In the genomic region with DNA sequence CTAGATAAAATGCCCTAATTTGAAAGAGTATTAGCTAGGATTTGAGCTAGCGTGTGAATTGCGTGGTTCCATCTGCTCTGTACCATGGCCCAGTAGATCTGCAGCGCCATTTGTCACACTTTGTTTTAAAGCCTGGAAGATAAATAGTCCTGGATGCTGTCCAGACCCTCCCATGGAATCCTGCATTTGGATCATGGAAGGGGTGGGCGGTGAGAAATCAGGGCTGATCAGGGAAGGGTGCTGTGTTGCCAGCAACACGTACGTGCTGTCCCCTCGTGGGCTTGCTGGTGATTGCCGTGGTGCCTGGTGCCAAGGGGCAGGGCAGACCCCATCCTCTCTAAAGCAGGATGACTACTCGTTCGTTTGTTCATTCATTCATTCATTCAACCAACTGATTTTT, we compare ENCODE assay signal across 8 mouse cellular contexts. TPM values are rescaled to one million over a fixed set of nuclear protein-coding genes. Genes with fewer than 3 reads are reported as not detected.
DNase-seq lines count a peak whose midpoint lies in the region; ATAC-seq and TF ChIP-seq lines count a peak whose summit lies in the region.

No protein-coding gene starts in this region.

- TF ChIP-seq POLR2A in embryonic fibroblast, embryonic 13.5 days (IDR thresholded peaks at IDR 0.05; ENCODE audit: low read depth, low read length) = no peak
- no peak for TF ChIP-seq POLR2A in limb, embryonic 14.5 days (IDR thresholded peaks at IDR 0.05; ENCODE audit: borderline replicate concordance, extremely low read depth, insufficient read depth, insufficient read length)

- no peaks in the 10 kb centered on the region; the same call in 1 of the 2 replicates for H3K4me1 ChIP-seq in hindbrain, embryonic 11.5 days (replicated peaks; ENCODE audit: control insufficient read depth, insufficient read depth, low read length)
- peaks cover 72% of the 10 kb centered on the region for H3K4me1 ChIP-seq in hindbrain, embryonic 10.5 days (replicated peaks)
- peaks cover 16% of the 10 kb centered on the region; the same call in 1 of the 2 replicates for H3K4me1 ChIP-seq in embryonic fibroblast, embryonic 13.5 days (ENCODE audit: control insufficient read depth, insufficient read depth, low read length)
- H3K4me1 ChIP-seq in intestine, embryonic 14.5 days (replicated peaks; ENCODE audit: control insufficient read depth, insufficient read depth, low read length) = peaks cover 66% of the 10 kb centered on the region
- peaks cover 77% of the 10 kb centered on the region for H3K4me1 ChIP-seq in limb, embryonic 14.5 days (ENCODE audit: control insufficient read depth, insufficient read depth, low read length)
- peaks cover 20% of the 10 kb centered on the region for H3K4me1 ChIP-seq in stomach, postnatal 0 days (replicated peaks; ENCODE audit: control insufficient read depth, insufficient read depth)

- H3K36me3 ChIP-seq in hindbrain, embryonic 11.5 days (ENCODE audit: control insufficient read depth, insufficient read depth, low read length) = no peaks in the 10 kb centered on the region
- no peaks in the 10 kb centered on the region for H3K36me3 ChIP-seq in hindbrain, embryonic 10.5 days
- H3K36me3 ChIP-seq in intestine, embryonic 14.5 days (ENCODE audit: control insufficient read depth, insufficient read depth, low read length) = no peaks in the 10 kb centered on the region
- no peaks in the 10 kb centered on the region for H3K36me3 ChIP-seq in limb, embryonic 14.5 days (ENCODE audit: control insufficient read depth, insufficient read depth, low read length)
- H3K36me3 ChIP-seq in stomach, postnatal 0 days (ENCODE audit: control insufficient read depth, insufficient read depth, low read length) = no peaks in the 10 kb centered on the region; the same call in 1 of the 2 replicates

- WGBS in hindbrain, embryonic 11.5 days = 84% methylated on average over 10 of the region's 10 CpGs
- 89% methylated on average over 10 of the region's 10 CpGs for WGBS in hindbrain, embryonic 10.5 days
- WGBS in intestine, embryonic 14.5 days = 27% methylated on average over 10 of the region's 10 CpGs
- 63% methylated on average over 10 of the region's 10 CpGs for WGBS in limb, embryonic 14.5 days
- 41% methylated on average over 10 of the region's 10 CpGs for WGBS in stomach, postnatal 0 days

- peak; percentile 26; the same call in 1 of the 2 replicates for TF ChIP-seq CTCF in embryonic fibroblast, embryonic 13.5 days (IDR thresholded peaks at IDR 0.05; ENCODE audit: borderline replicate concordance, insufficient read depth, low read length)
- TF ChIP-seq CTCF in stomach, postnatal 0 days (IDR thresholded peaks at IDR 0.05; ENCODE audit: low read depth) = peak; percentile 68

- H3K27me3 ChIP-seq in hindbrain, embryonic 11.5 days (ENCODE audit: control insufficient read depth, insufficient read depth, low read length) = no peaks in the 10 kb centered on the region
- no peaks in the 10 kb centered on the region for H3K27me3 ChIP-seq in hindbrain, embryonic 10.5 days (ENCODE audit: insufficient read depth, poor library complexity, severe bottlenecking)
- H3K27me3 ChIP-seq in intestine, embryonic 14.5 days (replicated peaks; ENCODE audit: control insufficient read depth, insufficient read depth, low read length) = no peaks in the 10 kb centered on the region
- H3K27me3 ChIP-seq in limb, embryonic 14.5 days (ENCODE audit: control insufficient read depth, insufficient read depth, low read length) = no peaks in the 10 kb centered on the region
- no peaks in the 10 kb centered on the region for H3K27me3 ChIP-seq in stomach, postnatal 0 days (ENCODE audit: control insufficient read depth, insufficient read depth, low read length)

- TF ChIP-seq EP300 in stomach, postnatal 0 days (optimal IDR thresholded peaks at IDR 0.05) = no peak

- no peak overlapping the region for H3K9ac ChIP-seq in hindbrain, embryonic 11.5 days (ENCODE audit: low read depth, low read length)
- no peak overlapping the region for H3K9ac ChIP-seq in intestine, embryonic 14.5 days (ENCODE audit: low read length)
- H3K9ac ChIP-seq in limb, embryonic 14.5 days (ENCODE audit: low read depth, low read length, severe bottlenecking) = no peak overlapping the region
- no peak overlapping the region for H3K9ac ChIP-seq in stomach, postnatal 0 days (ENCODE audit: low read length)

- no peak for DNase-seq in hindbrain, embryonic 11.5 days (ENCODE audit: low spot score)
- DNase-seq in hindbrain, embryonic 10.5 days (ENCODE audit: low spot score) = no peak
- DNase-seq in intestine, embryonic 14.5 days (ENCODE audit: low spot score) = no peak
- DNase-seq in limb, embryonic 14.5 days (ENCODE audit: low spot score) = peak; percentile 67
- DNase-seq in stomach, postnatal 0 days (ENCODE audit: low spot score) = no peak

- no peak for ATAC-seq in hindbrain, embryonic 11.5 days (ENCODE audit: low FRiP score)
- ATAC-seq in intestine, embryonic 14.5 days (replicated peaks; ENCODE audit: low FRiP score, low TSS enrichment, low read depth) = no peak
- no peak for ATAC-seq in limb, embryonic 14.5 days (ENCODE audit: low FRiP score, low read depth)
- peak; percentile 34; the same call in 1 of the 2 replicates for ATAC-seq in stomach, postnatal 0 days (ENCODE audit: low FRiP score, low TSS enrichment)
- ATAC-seq in CD4-positive, CD25-positive, alpha-beta regulatory T cell, adult 4 months = no peak
- no peak for ATAC-seq in inflammation-experienced regulatory T-cells, adult 6 months

- H3K4me3 ChIP-seq in hindbrain, embryonic 11.5 days (ENCODE audit: low read depth, low read length) = no peak overlapping the region
- no peak overlapping the region for H3K4me3 ChIP-seq in hindbrain, embryonic 10.5 days
- no peak overlapping the region for H3K4me3 ChIP-seq in embryonic fibroblast, embryonic 13.5 days (ENCODE audit: insufficient read depth, low read length)
- no peak overlapping the region for H3K4me3 ChIP-seq in intestine, embryonic 14.5 days (ENCODE audit: low read depth, low read length)
- H3K4me3 ChIP-seq in limb, embryonic 14.5 days (replicated peaks; ENCODE audit: low read length) = no peak overlapping the region
- H3K4me3 ChIP-seq in stomach, postnatal 0 days (ENCODE audit: low read depth, low read length) = no peak overlapping the region

- no peak overlapping the region for H3K4me2 ChIP-seq in hindbrain, embryonic 11.5 days (replicated peaks; ENCODE audit: low read depth, low read length)
- H3K4me2 ChIP-seq in intestine, embryonic 14.5 days (ENCODE audit: low read length) = peak overlapping the region; percentile 20; the same call in 1 of the 2 replicates
- H3K4me2 ChIP-seq in limb, embryonic 14.5 days (replicated peaks; ENCODE audit: low read depth, low read length, severe bottlenecking) = no peak overlapping the region
- H3K4me2 ChIP-seq in stomach, postnatal 0 days (replicated peaks; ENCODE audit: low read depth) = 0 out of 2 replicates have a peak overlapping the region, but pooled peaks have one; percentile 14

- H3K27ac ChIP-seq in hindbrain, embryonic 11.5 days (ENCODE audit: low read depth, low read length) = 0 out of 2 replicates have a peak overlapping the region, but pooled peaks have one; percentile 24
- H3K27ac ChIP-seq in hindbrain, embryonic 10.5 days = no peak overlapping the region
- H3K27ac ChIP-seq in embryonic fibroblast, embryonic 13.5 days (ENCODE audit: insufficient read depth, low read length) = no peak overlapping the region
- H3K27ac ChIP-seq in intestine, embryonic 14.5 days (ENCODE audit: low read depth) = 0 out of 2 replicates have a peak overlapping the region, but pooled peaks have one; percentile 1
- no peak overlapping the region for H3K27ac ChIP-seq in limb, embryonic 14.5 days (replicated peaks; ENCODE audit: low read depth, low read length)
- H3K27ac ChIP-seq in stomach, postnatal 0 days (replicated peaks) = no peak overlapping the region

- no peaks in the 10 kb centered on the region for H3K9me3 ChIP-seq in hindbrain, embryonic 11.5 days (ENCODE audit: control insufficient read depth, low read length)
- no peaks in the 10 kb centered on the region for H3K9me3 ChIP-seq in hindbrain, embryonic 10.5 days
- no peaks in the 10 kb centered on the region for H3K9me3 ChIP-seq in intestine, embryonic 14.5 days (ENCODE audit: control insufficient read depth, low read length)
- H3K9me3 ChIP-seq in limb, embryonic 14.5 days (ENCODE audit: control insufficient read depth, low read length) = no peaks in the 10 kb centered on the region
- no peaks in the 10 kb centered on the region for H3K9me3 ChIP-seq in stomach, postnatal 0 days (ENCODE audit: control insufficient read depth, low read length)

RNA-seq across cellular contexts. Expression of a gene that starts 28.6 kb away (rescaled TPM):
- 23.8 and 27.6 TPM in 2 replicates for polyA plus RNA-seq in hindbrain, embryonic 11.5 days (2014; fragmentation: Nextera tagmentation; extraction: Ambion mirVana)
- 29.9 and 37.4 TPM in 2 replicates for polyA plus RNA-seq in hindbrain, embryonic 10.5 days (2016; fragmentation: Nextera tagmentation; extraction: Ambion mirVana)
- polyA plus RNA-seq in embryonic fibroblast, embryonic 13.5 days (2011; ENCODE audit: insufficient read length, low read depth, missing spikeins) = 16.5 and 24.9 TPM in 2 replicates
- polyA plus RNA-seq in intestine, embryonic 14.5 days (2014; fragmentation: Nextera tagmentation; extraction: Ambion mirVana) = 18.3 and 19.3 TPM in 2 replicates
- polyA plus RNA-seq in limb, embryonic 14.5 days (2012; rRNA removed) = 20.4 and 27.4 TPM in 2 replicates
- 38.4 and 43.2 TPM in 2 replicates for polyA plus RNA-seq in limb, embryonic 14.5 days (2014; fragmentation: Nextera tagmentation; extraction: Ambion mirVana)
- 12.4 and 13.6 TPM in 2 replicates for polyA plus RNA-seq in stomach, postnatal 0 days (2015; fragmentation: Nextera tagmentation; extraction: Ambion mirVana)
- 1 to 10 TPM; 3.7 to 4.4 TPM for polyA plus RNA-seq in CD4-positive, CD25-positive, alpha-beta regulatory T cell, adult 4 months (2017; shearing (Covaris generic))
- 1 to 10 TPM in 2 of 3 experiments, under 1 TPM in 1; 0.53 to 1.6 (median 1.3) TPM for polyA plus RNA-seq in inflammation-experienced regulatory T-cells, adult 6 months (2017; shearing (Covaris generic))

Comparison
In these comparisons a context has a peak if more than half of its experiments do, and no peak if none do; other contexts are left out.
1. H3K27ac ChIP-seq: peak in hindbrain, embryonic 11.5 days (single experiment) and intestine, embryonic 14.5 days (single experiment); none in hindbrain, embryonic 10.5 days (single experiment), embryonic fibroblast, embryonic 13.5 days (single experiment), limb, embryonic 14.5 days (single experiment) and stomach, postnatal 0 days (single experiment).
2. H3K4me2 ChIP-seq: peak in intestine, embryonic 14.5 days (single experiment) and stomach, postnatal 0 days (single experiment); none in hindbrain, embryonic 11.5 days (single experiment) and limb, embryonic 14.5 days (single experiment).